Mouse (Mus musculus) heart, postnatal 25 days (tissue): ENCODE data around the gene Pkig. TPM values are rescaled to one million over a fixed set of nuclear protein-coding genes. Genes with fewer than 3 reads are reported as not detected.
"Not testable (repeated sequence)": the region's sequence is repeated elsewhere in the genome, so short reads cannot be mapped to it uniquely, and the experiment has no call there.

Source experiments
- DNase-seq: peaks from one replicate; pipeline ENCODE4 v3.0.0; 2022; ENCODE audit warnings: low spot score
- intact Hi-C: fragments of 180-260 bp; cut with DNase I; formaldehyde crosslinking; loops from one replicate; pipeline ENCODE4 v1.15.1; 2025
- total RNA-seq, 2 experiments: library from RNA; stranded (reverse); gene quantifications; 2 replicates each; pipeline ENCODE4 v1.2.3; 2021

Gene Pkig
- total RNA-seq, 2 experiments from 2014 or later: 211 to 235 TPM

DNA sequence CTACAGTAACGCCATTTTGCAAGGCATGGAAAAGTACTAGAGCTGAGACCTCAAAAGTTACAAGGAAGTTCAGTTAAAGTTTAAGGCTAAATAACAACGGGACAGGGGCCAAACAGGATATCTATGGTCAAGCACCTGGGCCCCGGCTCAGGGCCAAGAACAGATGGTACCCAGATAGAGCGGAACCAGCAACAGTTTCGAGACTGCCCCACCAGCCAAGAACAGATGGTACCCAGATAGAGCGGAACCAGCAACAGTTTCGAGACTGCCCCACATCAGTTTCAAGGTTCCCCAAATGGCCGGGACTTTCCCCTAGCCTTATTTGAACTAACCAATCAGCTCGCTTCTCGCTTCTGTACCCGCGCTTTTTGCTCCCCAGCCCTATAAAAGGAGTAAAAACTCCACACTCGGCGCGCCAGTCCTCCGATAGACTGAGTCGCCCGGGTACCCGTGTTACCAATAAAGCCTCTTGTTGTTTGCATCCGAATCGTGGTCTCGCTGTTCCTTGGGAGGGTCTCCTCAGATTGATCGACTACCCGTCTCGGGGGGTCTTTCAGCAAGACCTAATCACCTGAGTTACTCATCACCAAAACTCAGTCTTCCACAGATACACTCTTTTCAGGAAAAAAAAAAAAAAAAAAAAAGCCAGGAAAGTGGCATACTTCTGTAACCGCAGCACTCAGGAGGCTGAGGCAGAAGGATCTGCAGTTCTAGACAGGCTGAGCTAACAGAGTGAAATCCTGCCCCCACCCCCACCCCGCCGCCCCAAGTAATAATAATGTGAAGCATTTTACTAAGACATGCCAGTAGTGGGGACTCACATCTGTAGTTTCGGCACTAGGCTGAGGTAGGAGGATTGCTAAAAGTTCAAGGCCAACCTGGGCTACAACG lies 15.3 kb upstream of the Pkig start:
- intact Hi-C loops: no loop called here
- peak; percentile 60 for DNase-seq

DNA sequence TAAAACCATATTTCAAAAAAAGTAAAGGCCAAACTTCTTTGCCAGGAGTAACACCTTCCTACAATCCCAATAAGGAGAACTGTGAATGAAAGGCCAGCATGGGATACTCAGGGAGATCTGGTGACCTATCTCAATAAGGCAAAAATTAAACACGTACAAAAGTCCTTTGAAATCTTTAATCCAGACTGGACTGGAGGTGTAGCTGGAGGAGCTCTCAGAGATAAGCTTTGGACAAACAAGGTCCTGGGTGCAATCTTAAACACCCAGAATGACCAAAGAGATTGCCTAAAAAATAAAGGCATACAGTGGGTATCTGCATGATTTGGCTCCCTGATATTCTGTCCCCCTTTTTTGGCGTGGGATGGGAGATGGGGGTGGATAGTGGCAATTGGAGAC lies 14.6 kb upstream of the Pkig start:
- no peak for DNase-seq
- intact Hi-C loops: no loop called here

DNA sequence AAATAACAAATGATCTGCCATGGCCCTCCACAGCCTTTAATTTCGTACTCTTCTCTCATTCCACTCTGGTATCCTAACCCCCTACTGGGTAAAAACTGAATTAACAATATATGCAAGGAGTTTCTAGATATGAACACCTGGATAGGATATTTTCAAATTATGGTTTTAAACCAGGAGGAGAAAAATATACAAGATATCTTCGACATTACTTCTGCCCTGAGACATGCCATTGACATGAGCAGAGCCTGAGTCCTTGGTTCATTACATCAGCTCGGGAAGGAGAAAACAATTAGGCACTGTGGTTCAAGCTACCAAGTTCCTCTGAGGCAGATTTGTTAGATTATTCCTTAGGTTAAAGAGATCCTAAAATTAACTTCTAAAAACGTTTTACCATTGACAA lies 14.1 kb upstream of the Pkig start:
- no peak for DNase-seq
- intact Hi-C loops: no loop called here

DNA sequence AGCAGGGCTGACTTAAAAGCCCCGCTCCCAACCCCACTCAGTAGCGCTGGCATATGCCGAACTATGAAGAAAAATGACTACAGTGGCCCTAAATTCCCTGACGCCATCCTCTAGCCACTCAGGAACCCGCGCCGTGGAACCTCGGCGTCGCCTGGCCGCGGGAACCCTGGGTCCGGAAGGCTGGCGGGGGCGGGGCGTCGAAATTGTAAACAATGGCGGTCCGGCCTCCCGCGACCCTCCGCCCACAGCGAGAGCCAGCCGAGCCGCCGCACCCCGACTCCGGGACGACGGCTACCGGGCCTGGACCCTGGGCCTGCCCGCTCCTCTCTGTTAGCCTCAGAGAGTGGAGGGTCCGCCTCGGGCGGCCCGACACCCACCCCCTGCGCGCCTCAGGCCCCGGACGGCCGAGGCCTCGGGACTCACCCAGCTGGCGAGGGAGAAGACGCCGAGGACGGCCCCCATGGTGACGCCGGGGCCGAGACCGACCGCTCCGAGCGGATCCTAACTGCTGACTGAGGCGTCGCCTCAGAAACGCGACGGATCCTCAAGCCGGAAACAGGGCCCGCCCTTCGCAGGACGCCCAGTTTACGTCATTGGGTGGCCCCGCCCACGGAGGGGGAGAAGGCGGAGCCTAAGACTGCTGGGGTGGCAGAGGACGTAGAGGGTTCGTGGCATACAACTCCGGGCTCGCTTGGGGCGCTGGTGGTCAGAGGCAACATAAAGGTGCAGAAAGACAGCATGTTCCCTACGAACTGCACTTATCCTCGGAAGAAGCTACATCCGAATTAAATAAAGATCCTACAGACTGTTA lies 13.4 kb upstream of the Pkig start, which contains the start of gene Serinc3:
TSS of gene Serinc3 (minus strand) at position 557 of the 811 bp plus-strand sequence.
- intact Hi-C loops: loop anchor here (1.0 kb wide), 1 partner anchor 75 kb away; no protein-coding TSS in a partner anchor

DNA sequence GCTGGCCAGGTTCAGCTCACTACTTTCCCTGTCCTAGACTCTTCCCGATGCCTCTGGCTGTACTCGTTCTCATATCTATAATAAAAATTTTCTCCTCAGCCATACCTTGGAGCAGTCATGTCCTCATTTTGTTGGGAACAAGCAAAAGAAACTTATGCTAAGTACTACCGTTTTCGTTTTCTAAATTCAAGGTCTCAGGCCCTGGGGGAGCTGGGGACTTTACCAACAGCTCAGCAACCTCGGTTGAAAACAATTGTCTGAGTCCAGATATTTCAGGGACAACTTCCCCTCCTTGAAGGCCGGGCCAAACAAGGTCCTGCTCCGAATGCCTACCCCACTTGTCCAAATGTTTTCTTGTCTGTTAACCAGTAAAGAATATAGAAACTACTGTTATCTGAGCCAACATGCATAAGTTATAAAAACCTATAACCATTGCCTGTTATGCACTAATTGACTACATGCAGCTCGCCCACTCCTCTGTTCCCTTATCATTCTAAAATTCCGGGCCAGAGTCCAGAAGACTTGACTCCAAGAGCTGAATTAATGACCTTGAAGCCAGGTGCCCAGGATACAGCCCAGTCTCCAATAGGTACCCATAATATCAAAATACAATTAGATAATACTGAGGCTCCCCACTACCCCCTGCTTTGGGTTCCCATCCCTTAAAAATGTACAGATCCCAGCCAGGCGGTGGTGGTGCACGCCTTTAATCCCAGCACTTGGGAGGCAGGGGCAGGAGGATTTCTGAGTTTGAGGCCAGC lies 12.3 kb upstream of the Pkig start:
- DNase-seq: no peak
- intact Hi-C loops: loop anchor here (1.0 kb wide), 1 partner anchor 73 kb away; no protein-coding TSS in a partner anchor

More for the DNA sequence above, 13.4 kb upstream of the Pkig start, which contains the start of gene Serinc3:
- DNase-seq: peak; percentile 99

DNA sequence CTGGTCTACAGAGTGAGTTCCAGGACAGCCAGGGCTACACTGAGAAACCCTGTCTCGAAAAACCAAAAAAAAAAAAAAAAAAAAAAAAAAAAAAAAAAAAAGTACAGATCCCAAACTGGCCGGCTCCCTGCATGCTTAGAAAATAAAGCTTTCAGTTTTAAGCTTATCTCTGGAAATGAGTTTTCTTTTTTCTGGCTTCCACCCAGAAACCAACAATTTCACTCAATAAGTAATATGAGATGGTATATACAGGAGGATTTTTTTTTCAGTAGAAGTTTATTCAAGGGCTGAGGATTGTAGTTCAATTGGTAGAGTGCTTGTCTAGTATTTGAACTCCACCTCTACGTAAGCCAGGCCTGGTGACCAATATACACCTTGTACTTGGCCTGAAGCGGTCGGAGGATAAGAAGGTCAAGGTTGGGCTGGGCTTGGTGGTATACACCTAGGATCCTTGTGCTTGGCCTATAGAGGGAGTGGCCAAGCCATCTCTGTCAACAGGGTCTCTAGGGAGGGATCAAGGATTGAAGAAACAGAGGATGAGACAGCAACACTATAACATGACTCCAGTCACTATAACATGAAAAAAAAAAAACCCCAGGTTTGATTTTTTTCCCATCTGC lies 11.6 kb upstream of the Pkig start:
- no peak for DNase-seq
- intact Hi-C loops: loop anchor here (1.0 kb wide), 1 partner anchor 10 kb away; no protein-coding TSS in a partner anchor

DNA sequence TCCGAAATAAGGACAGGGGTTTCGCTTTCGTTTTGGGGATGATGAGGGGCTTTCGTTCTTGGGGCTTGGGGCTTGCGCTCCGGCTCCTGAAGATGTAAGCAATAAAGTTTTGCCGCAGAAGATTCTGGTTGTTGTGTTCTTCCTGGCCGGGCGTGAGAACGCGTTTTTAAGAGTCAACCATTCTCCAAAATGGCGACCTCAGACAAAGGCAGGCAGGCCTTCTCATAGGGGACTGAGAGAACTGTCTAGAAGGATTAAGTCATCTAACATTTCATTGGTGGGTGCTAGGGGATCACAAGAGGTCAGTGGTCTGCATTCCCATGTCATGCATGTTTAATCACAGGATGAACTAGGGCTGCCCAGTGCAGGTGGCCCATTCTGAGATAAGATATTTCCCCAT lies 2.5 kb upstream of the Pkig start:
- not testable (repeated sequence) for DNase-seq
- intact Hi-C loops: loop anchor here (1.0 kb wide), 1 partner anchor 8 kb away; no protein-coding TSS in a partner anchor

DNA sequence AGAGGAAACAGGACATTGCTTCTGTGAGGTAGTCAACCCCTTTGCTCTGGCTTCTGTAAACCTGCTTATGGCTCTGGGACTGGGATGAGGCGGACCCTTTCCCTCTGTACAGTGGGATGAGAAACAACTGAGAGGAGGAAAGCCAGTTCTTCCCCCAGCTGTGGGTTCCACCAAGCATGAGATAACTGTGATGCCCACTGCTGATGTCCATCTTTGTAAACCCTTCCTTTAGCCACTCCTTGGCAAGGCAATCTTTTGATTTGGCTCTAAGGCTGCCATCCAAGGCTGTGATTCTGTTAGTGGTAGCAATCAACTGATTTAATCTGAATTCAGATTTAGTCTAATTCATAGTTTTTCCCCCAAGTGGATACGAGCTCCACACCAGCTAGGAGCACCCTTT lies 700 bp upstream of the Pkig start:
- no peak for DNase-seq
- intact Hi-C loops: no loop called here

DNA sequence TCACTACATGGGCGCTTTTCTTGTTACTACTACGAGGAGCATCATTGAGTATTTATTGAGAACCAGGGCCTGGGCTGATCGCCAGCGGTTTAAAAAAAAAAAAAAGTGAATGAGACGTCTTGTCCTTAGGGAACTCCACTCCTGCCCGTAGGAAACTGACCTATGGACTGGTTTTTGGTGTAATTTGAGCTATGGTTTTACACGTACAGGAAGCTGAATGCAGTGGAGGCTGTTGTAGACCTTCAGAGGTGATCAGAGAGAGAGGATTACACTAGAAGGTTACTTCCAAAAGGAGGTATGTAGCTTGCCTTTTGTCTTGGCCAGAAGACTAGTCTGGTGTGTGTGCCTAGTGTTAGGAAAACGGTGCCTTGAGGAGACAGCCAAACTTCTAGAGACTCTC lies 755 bp downstream of the Pkig start:
- DNase-seq: no peak
- intact Hi-C loops: loop anchor here (1.0 kb wide), 1 partner anchor 60 kb away; no protein-coding TSS in a partner anchor

DNA sequence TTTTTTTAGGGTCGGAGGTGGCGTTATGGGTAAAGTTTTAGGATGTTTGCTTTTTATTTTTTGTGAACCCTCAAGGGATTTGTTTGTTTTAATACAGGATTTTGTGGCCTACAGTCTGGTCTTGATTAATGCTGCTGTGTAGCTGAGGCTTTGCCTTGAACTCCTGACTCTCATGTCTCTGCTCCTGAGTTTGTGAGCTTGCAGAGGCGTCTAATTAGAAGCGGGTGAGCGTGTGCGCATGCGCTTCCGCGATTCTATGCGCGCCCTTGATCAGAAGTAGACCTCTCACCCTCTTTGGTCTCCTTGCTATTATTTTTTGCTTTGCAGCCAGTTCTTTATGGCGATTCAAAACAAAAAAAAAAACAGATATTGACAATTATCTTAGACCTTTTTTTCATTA lies 1.2 kb downstream of the Pkig start:
- intact Hi-C loops: no loop called here
- no peak for DNase-seq

DNA sequence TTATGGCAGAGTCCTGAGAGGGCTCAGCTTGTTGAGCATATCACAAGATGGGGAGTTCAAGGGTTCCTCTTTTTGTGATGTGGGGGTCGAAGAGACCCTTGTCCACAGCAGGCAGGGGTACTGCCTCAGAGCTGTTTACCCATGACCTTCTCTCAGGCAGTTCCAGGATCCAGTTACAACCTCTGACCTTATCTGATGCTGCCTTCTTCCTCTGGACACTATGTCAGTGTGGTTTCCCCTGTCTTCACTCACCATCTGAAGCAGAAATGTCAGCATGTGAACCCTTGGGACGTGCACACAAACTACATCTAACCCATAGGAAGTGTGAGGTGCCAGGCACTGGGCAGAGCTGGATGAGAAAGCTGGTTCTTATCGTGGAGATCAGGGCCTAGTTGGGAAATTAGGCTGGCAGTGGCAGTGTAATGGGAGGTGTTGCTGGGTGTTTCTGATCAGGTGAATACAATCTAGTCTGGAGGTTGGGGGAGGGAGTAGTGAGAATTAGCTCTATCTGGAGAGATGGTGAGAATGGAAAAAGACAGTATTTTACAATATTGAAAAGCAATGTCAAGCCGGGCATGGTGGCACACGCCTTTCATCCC lies 2.0 kb downstream of the Pkig start:
- intact Hi-C loops: loop anchor here (5.0 kb wide), 1 partner anchor 37 kb away; no protein-coding TSS in a partner anchor
- no peak for DNase-seq

DNA sequence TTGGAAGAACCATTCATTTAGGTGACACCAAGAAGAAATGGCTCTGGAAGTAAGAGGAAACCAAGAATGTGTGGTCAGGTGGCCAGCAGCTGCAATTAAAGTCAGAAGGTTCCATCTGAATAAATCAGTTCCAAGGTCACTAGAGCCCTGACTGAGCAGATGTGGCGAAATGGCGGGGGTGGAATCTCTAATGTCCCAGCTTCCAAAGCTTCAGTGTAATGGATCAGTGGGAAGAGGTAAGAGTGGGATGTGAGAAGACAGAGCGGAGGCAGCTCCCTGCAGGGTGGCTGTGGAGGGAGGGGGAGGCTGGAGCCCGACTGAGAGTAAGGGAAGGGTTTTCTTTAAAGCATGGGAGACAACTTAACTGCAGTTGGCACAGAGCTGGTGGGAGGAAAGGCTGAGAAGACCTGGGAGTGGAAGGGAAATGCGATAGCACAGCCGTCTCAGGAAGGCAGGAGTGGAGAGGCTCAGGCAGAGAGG lies 3.2 kb downstream of the Pkig start:
- intact Hi-C loops: loop anchor here (5.0 kb wide), 1 partner anchor 36 kb away; no protein-coding TSS in a partner anchor
- no peak for DNase-seq

DNA sequence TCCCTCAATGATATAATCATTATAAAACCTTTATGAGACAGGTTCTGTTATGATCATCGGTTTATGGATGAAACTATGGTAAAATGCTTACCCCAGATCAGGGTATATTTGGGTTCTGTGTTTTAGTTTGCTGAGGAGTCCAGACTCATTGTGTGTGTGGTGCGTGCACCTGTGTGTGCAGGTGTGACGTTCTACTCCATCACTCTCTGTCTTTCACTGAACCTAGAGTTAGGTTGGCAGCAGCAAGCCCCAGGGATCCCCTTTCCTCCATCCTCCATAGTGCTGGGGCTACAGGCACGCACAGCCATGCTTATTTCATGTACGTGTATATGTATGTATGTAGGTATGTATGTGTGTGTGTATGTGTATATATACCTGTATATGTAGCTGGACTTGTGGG lies 3.9 kb downstream of the Pkig start:
- intact Hi-C loops: loop anchor here (5.0 kb wide), 1 partner anchor 35 kb away; no protein-coding TSS in a partner anchor
- no peak for DNase-seq

DNA sequence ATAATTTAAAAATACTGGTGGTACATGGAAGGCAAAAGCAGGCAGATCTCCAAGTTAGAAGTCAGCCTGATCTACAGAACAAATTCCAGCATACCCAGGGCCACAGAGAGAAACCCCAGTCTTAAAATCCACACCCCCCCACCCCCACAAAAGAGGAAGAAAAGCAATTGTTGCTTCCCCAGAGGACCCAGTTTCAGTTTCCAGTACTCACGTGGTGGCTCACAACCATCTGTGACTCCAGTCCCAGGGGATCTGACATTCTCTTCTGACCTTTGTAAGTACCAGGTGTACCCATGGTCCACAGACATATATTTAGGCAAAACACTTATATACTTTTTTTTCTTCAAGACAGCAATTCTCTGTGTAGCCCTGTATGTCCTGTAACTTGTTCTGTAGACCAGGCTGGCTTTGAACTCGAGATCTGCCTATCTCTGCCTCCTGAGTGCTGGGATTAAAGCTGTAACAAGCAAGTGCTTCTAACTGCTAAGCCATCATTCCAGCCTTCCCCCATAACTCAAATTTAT lies 4.6 kb downstream of the Pkig start:
- DNase-seq: no peak
- intact Hi-C loops: loop anchor here (5.0 kb wide), 1 partner anchor 35 kb away; no protein-coding TSS in a partner anchor

DNA sequence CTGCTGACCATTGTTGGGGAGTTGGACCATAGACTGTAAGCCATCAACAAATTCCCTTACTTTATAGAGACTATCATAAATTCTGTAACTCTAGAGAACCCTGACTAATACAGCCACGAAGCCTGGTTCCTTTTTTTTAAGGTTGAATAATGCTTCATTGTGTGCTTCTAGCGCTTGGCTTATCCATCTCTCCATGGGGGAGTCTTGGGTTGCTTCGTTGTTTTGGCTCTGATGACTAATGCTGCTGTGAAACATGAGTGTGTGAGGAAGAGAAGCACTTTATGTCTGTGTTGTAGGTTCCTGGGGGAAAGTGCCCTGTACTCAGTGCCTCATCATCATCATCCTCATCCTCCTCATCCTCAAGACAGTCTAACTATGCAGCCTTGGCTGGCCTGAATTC lies 5.7 kb downstream of the Pkig start:
- intact Hi-C loops: loop anchor here (5.0 kb wide), 1 partner anchor 33 kb away; no protein-coding TSS in a partner anchor
- no peak for DNase-seq

DNA sequence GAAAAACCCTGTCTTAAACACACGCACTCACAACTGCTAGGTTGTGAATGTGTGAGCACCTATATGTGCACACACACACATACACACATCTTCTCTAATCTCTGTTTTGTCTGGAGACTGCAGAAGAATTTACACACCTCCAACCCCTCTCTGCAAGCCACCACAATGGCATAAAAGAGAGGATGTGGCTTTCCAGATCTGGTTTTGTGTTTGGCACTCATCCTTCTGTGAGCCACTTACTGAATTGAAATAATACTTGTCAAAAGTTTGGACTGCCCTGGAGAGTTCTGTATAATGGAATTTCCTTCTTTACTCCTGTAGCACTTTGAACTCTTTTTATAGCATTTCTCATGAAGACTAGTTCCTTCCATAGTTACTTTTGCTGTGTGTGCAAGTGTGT lies 8.9 kb downstream of the Pkig start:
- intact Hi-C loops: no loop called here
- DNase-seq: no peak

DNA sequence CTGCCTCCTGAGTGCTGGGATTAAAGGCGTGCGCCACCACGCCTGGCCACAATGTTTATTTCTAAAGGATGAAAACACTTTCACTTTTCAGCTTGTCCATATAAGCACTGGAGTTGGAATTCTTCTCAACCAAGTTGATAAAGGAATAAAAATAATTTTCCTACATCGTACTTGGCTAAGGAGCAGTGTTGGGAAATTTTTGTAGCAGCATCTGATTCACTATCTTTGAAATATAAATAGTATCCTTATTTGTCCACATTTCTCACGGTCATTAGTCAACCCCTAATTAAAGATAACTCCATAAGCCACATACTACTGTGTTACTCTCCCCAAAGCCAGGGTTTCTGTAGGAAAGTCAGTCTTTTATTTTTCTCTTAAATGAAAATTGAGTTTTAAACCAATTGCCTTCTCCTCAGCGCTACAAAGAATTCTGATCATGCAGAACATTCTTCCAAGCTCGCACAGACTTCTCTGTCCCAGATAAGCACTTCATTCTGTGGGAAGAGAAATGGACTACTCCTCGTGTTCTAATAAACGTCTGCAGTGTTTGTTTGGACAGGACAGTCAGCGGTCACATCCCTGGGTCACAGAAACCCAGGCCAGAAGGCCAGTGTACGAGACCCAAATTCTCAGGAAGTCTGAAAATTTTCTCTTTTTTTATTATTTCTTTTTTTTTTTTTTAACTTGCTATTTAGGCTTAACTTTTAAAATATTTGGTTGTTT lies 12.8 kb downstream of the Pkig start:
- intact Hi-C loops: no loop called here
- no peak for DNase-seq

DNA sequence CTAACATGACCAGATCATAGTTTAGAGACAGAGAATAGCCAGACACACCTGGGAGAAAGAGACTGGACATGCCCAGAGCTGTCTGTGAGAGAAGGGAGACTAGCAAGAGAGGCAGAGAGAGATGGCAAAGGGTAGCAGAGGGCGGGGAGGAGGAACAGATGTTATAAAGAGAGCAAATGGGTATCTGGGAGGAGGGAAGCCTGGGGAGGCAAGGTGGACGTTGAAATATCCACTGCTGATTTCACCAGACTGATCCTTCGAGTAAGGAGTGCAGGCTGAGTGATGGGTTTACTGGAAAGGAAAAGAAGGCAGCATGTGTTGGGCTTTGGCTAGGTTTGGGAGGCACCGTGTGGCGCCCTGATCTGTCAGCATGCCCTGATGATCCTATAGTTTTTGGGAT lies 16.2 kb downstream of the Pkig start:
- no peak for DNase-seq
- intact Hi-C loops: loop anchor here (2.0 kb wide), 1 partner anchor 16 kb away; no protein-coding TSS in a partner anchor
